Mouse (Mus musculus): ENCODE results near the gene Ppil4. TPM values are rescaled to one million over a fixed set of nuclear protein-coding genes. Genes with fewer than 3 reads are reported as not detected.
A peak's percentile ranks its signal among the peaks of the same experiment; 100 is the strongest.

The Ppil4 gene
- polyA plus RNA-seq, 1 experiment from 2014 or later = 28.1 TPM

DNA sequence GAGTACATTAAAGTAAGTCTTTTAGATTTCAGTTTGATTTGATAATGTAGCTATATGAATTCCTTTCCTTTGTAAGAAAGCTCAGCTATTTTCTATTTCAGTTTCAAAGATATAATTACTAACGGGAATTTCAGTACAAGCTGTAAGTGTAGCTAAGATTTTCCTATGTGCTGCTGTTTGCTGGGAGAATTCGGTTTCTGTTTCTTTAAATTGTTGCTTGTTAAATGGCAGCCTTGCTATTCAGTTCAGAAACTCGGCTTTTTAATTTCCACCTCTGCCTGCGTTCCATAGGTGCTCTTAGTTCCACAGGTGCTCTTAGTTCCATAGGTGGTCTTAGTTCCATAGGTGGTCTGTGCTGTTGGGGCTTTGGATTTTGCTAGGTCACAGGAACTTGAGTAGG lies 26.5 kb downstream of the Ppil4 start:
- Histone ChIP-seq H3K4me3 (ENCODE audit: low read length) (no peak overlapping the region), H3K9ac (ENCODE audit: low read depth, low read length) (no peak overlapping the region), H3K27me3 (replicated peaks; ENCODE audit: control insufficient read depth, insufficient read depth, low read length) (no peaks in the 10 kb centered on the region), H3K4me2 (ENCODE audit: low read depth, low read length) (no peak overlapping the region), H3K27ac (ENCODE audit: low read length) (no peak overlapping the region), H3K36me3 (ENCODE audit: control insufficient read depth, insufficient read depth, low read length) (peaks cover 10% of the 10 kb centered on the region; the same call in 1 of the 2 replicates), H3K9me3 (ENCODE audit: control insufficient read depth, low read length) (no peaks in the 10 kb centered on the region), H3K4me1 (ENCODE audit: control insufficient read depth, insufficient read depth, low read length) (no peaks in the 10 kb centered on the region)
- ATAC-seq = no peak
- WGBS = 87% methylated on average over 4 of the region's 4 CpGs

DNA sequence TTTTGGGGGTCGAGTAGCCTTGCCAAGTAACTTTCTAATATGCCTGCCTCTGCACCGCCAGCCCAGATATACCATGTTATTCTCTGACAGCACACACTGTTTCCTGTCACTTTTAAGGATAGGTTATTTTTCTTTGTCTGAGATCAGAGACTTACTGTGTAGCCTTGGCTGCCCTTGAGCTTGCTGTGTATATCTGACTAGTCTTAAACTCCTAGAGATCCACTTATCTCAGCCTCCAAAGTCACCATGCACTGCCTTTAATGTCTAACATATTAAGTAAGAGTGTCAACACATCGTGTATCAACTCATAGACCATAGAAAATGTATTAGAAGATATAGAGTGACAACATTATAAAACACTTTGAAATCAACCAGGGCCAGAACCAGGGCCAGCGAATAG lies 26.9 kb downstream of the Ppil4 start:
- no peak overlapping the region for H3K27ac ChIP-seq (ENCODE audit: low read length)
- H3K27me3 ChIP-seq (replicated peaks; ENCODE audit: control insufficient read depth, insufficient read depth, low read length) = no peaks in the 10 kb centered on the region
- no peak overlapping the region for H3K9ac ChIP-seq (ENCODE audit: low read depth, low read length)
- no peak overlapping the region for H3K4me3 ChIP-seq (ENCODE audit: low read length)
- no peaks in the 10 kb centered on the region for H3K9me3 ChIP-seq (ENCODE audit: control insufficient read depth, low read length)
- ATAC-seq = no peak
- 86% methylated on average over 4 of the region's 4 CpGs for WGBS
- no peaks in the 10 kb centered on the region for H3K4me1 ChIP-seq (ENCODE audit: control insufficient read depth, insufficient read depth, low read length)
- H3K4me2 ChIP-seq (ENCODE audit: low read depth, low read length) = no peak overlapping the region
- peaks cover 10% of the 10 kb centered on the region; the same call in 1 of the 2 replicates for H3K36me3 ChIP-seq (ENCODE audit: control insufficient read depth, insufficient read depth, low read length)

DNA sequence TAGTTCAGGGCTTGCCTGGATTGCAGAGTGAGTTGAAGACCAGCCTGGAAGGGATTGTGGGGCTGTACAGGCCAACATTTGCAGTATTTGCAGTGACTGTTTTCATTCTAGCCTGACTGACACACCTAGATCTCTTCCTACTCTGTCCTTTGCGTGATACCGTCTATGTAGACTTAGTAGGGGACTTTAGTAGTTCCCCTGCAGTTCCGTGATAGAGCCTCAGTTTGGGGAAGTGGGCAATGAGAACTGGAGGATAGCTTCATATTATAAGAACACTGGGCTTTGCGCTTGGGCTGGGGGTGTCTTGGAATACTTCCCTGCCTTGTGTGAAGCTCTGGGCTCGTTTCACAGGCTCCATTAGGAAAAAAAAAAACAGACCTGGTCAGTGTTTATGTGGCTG lies 27.5 kb downstream of the Ppil4 start:
- 90% methylated on average over 5 of the region's 5 CpGs for WGBS
- no peaks in the 10 kb centered on the region for H3K27me3 ChIP-seq (replicated peaks; ENCODE audit: control insufficient read depth, insufficient read depth, low read length)
- H3K27ac ChIP-seq (ENCODE audit: low read length) = no peak overlapping the region
- H3K9me3 ChIP-seq (ENCODE audit: control insufficient read depth, low read length) = no peaks in the 10 kb centered on the region
- no peak for ATAC-seq
- no peak overlapping the region for H3K9ac ChIP-seq (ENCODE audit: low read depth, low read length)
- no peak overlapping the region for H3K4me3 ChIP-seq (ENCODE audit: low read length)
- H3K36me3 ChIP-seq (ENCODE audit: control insufficient read depth, insufficient read depth, low read length) = peaks cover 10% of the 10 kb centered on the region; the same call in 1 of the 2 replicates
- no peaks in the 10 kb centered on the region for H3K4me1 ChIP-seq (ENCODE audit: control insufficient read depth, insufficient read depth, low read length)
- no peak overlapping the region for H3K4me2 ChIP-seq (ENCODE audit: low read depth, low read length)

DNA sequence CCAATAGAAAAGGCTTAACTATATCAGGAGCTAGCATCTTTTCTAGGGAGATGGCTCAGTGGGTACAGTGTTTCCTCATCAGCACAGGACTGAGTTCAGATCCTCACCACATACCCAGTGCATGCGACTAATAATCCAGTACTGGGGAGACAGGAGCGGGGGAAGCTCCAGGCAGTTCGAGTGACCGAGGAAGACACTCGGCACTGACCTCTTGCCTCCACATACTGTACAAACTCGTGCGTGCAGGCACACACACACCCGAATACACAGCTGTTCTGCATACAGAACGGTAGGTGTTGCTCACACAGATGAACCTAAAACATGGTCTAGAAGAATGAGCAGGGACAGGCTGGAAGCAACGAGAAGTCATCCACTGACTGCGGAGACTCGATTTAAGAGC lies 29.3 kb downstream of the Ppil4 start:
- H3K27me3 ChIP-seq (replicated peaks; ENCODE audit: control insufficient read depth, insufficient read depth, low read length) = no peaks in the 10 kb centered on the region
- H3K4me1 ChIP-seq (ENCODE audit: control insufficient read depth, insufficient read depth, low read length) = no peaks in the 10 kb centered on the region
- H3K27ac ChIP-seq (ENCODE audit: low read length) = no peak overlapping the region
- no peak overlapping the region for H3K4me3 ChIP-seq (ENCODE audit: low read length)
- WGBS = 96% methylated on average over 12 of the region's 12 CpGs
- H3K9ac ChIP-seq (ENCODE audit: low read depth, low read length) = no peak overlapping the region
- no peaks in the 10 kb centered on the region for H3K9me3 ChIP-seq (ENCODE audit: control insufficient read depth, low read length)
- H3K36me3 ChIP-seq (ENCODE audit: control insufficient read depth, insufficient read depth, low read length) = peaks cover 10% of the 10 kb centered on the region; the same call in 1 of the 2 replicates
- no peak overlapping the region for H3K4me2 ChIP-seq (ENCODE audit: low read depth, low read length)
- ATAC-seq = no peak

DNA sequence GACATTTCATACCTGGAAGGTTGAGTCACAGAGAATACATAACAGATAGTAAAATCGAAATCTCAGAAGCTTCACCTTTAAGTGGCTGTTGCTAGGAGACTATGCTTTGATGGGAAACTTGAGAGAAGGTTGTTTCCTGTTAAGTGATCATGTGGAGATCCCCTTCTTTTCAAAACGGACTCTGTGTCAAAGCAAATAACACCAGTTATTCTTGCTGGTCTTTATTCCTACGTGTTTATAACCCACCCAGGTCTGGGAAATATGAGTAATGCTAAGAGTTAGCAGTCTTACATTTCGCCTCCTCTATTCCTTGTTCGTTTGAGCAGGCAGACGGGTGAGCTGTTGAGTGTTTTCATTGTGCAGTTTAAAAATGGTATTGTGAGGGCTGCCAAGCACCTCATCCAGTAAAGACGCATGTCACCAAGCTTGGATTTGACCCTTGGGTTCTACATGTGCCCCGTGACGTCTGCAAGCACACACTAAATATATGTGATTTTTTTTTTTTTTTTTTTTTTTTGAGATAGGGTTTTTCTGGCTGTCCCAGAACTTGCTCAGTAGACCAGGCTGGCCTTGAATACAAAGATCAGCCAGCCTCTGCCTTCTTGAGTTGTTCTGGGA lies 32.1 kb downstream of the Ppil4 start:
- no peaks in the 10 kb centered on the region for H3K4me1 ChIP-seq (ENCODE audit: control insufficient read depth, insufficient read depth, low read length)
- H3K4me3 ChIP-seq (ENCODE audit: low read length) = no peak overlapping the region
- H3K27me3 ChIP-seq (replicated peaks; ENCODE audit: control insufficient read depth, insufficient read depth, low read length) = no peaks in the 10 kb centered on the region
- no peak overlapping the region for H3K27ac ChIP-seq (ENCODE audit: low read length)
- no peak for ATAC-seq
- H3K9me3 ChIP-seq (ENCODE audit: control insufficient read depth, low read length) = no peaks in the 10 kb centered on the region
- WGBS = 89% methylated on average over 9 of the region's 9 CpGs
- peaks cover 10% of the 10 kb centered on the region; the same call in 1 of the 2 replicates for H3K36me3 ChIP-seq (ENCODE audit: control insufficient read depth, insufficient read depth, low read length)
- H3K4me2 ChIP-seq (ENCODE audit: low read depth, low read length) = no peak overlapping the region
- H3K9ac ChIP-seq (ENCODE audit: low read depth, low read length) = no peak overlapping the region

DNA sequence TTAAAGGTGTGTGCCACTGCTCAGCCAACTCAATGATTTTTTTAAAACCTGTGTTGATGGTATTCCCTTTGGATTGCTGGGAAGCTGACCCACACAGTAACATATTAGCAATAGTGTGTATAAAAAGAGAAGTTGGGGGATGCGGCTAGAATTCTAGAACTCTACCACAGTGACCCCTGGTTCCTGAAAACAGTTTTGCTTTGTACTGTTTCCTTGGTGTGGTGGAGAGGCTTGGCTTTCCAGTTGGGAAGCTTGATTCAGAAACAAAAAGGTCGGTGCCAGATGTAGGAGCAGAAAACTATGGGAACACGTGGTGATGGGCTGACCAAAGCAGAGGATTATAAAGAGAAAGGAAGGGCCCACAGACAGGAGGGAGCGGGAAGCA lies 32.6 kb downstream of the Ppil4 start:
- H3K9me3 ChIP-seq (ENCODE audit: control insufficient read depth, low read length) = no peaks in the 10 kb centered on the region
- no peaks in the 10 kb centered on the region for H3K4me1 ChIP-seq (ENCODE audit: control insufficient read depth, insufficient read depth, low read length)
- no peak overlapping the region for H3K27ac ChIP-seq (ENCODE audit: low read length)
- WGBS = 86% methylated on average over 4 of the region's 4 CpGs
- H3K4me3 ChIP-seq (ENCODE audit: low read length) = no peak overlapping the region
- no peak for ATAC-seq
- H3K27me3 ChIP-seq (replicated peaks; ENCODE audit: control insufficient read depth, insufficient read depth, low read length) = no peaks in the 10 kb centered on the region
- no peak overlapping the region for H3K9ac ChIP-seq (ENCODE audit: low read depth, low read length)
- no peak overlapping the region for H3K4me2 ChIP-seq (ENCODE audit: low read depth, low read length)
- H3K36me3 ChIP-seq (ENCODE audit: control insufficient read depth, insufficient read depth, low read length) = peaks cover 10% of the 10 kb centered on the region; the same call in 1 of the 2 replicates

DNA sequence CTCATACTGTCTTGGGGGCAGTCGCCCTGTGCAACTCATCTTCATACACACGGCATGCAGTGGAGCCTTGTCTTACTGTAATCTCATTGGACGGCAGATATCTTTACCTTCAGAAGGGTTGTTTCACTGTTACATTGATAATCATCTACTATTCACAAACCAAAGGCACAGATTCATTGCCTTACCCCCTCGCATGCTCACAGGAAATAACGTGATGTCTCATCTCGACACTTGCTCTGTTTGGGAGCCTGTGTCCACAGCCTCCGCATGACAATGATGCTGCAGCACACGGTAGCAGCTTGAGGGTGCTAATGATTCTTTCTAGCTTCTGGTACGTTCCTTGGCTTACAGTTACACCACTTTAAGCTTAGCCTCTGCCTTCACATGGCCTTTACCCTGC lies 33.4 kb downstream of the Ppil4 start:
- ATAC-seq = no peak
- WGBS = 94% methylated on average over 9 of the region's 9 CpGs
- Histone ChIP-seq H3K9ac (ENCODE audit: low read depth, low read length) (no peak overlapping the region), H3K27ac (ENCODE audit: low read length) (no peak overlapping the region), H3K4me3 (ENCODE audit: low read length) (no peak overlapping the region), H3K27me3 (replicated peaks; ENCODE audit: control insufficient read depth, insufficient read depth, low read length) (no peaks in the 10 kb centered on the region), H3K4me2 (ENCODE audit: low read depth, low read length) (no peak overlapping the region), H3K9me3 (ENCODE audit: control insufficient read depth, low read length) (no peaks in the 10 kb centered on the region), H3K4me1 (ENCODE audit: control insufficient read depth, insufficient read depth, low read length) (no peaks in the 10 kb centered on the region), H3K36me3 (ENCODE audit: control insufficient read depth, insufficient read depth, low read length) (peaks cover 4% of the 10 kb centered on the region; the same call in 1 of the 2 replicates)

DNA sequence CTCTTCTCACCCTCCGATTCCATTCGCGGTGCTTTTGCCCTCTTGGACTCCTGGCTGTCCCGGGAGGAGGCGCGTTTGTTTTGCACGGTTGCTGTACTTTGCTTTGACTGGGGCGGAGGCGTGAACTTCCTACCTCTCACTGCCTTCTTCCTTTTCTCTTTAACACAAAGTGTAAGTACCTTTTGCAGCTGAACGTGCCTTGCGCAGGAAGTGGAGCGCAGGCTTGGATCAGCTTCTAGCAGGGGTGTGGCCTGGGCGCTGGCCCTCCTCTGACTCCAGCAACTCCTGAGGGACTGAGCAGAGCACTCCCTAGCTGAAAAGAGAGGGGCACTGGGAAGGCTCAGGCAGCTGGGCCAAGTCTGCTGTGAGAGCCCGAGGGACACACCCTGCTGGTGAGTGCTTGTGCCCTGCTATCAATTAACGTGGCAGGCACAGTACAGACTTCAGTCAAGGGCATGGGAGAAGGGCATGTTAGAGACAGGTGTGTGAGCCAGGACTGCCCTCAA lies 39.5 kb downstream of the Ppil4 start, which contains the start of gene Zc3h12d:
Zc3h12d (plus strand) TSS at position 300 of the 506 bp plus-strand sequence.
- Histone ChIP-seq H3K4me2 (ENCODE audit: low read depth, low read length) (peak within 1 kb of the TSS; percentile 55), H3K27me3 (replicated peaks; ENCODE audit: control insufficient read depth, insufficient read depth, low read length) (no peaks in the 10 kb centered on the region), H3K36me3 (ENCODE audit: control insufficient read depth, insufficient read depth, low read length) (no peaks in the 10 kb centered on the region), H3K27ac (ENCODE audit: low read length) (peak within 1 kb of the TSS; percentile 80), H3K9me3 (ENCODE audit: control insufficient read depth, low read length) (no peaks in the 10 kb centered on the region), H3K4me3 (ENCODE audit: low read length) (peak within 1 kb of the TSS; percentile 39), H3K9ac (ENCODE audit: low read depth, low read length) (peak within 1 kb of the TSS; percentile 67), H3K4me1 (ENCODE audit: control insufficient read depth, insufficient read depth, low read length) (peaks cover 6% of the 10 kb centered on the region)
- ATAC-seq = peak; percentile 98
- 3% methylated on average over 15 of the region's 15 CpGs for WGBS

DNA sequence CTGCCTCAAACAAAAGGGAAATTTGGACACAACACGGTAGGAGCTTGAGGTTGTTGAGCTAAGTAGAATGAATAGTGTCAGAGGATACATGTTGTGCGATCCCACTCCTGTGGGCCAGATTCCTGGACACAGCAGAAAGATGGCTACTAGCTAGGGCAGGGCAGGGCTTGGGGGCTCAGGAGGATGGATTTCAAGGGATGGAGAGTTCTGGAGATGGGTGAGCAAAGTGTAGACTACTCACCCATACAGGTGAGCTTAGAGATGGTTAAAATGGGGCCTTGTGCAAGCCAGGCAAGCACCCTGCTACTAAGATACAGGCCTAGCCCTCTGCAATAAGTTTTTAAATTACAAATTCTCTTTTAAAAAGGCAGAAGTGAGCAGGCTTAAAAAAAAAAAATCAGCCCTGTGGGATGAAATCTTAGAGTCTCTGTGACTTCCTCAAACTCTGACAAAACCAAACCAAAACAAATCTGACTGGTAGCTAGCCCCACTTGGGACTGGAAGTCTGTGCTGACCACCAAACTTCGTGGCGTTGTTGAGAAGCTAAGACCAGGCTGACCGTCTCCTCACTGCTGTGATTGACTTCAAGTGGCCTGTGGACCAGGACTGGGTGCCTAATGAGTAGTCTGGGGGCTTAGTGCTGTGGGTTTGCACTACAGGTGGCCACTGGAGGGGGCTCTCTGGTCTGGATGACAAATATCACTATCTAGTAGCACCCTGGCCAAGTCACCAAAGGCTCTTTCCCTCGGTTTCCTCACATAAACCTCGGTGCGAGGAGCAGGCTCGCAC lies 40.9 kb downstream of the Ppil4 start:
- Histone ChIP-seq H3K4me2 (ENCODE audit: low read depth, low read length) (no peak overlapping the region), H3K9me3 (ENCODE audit: control insufficient read depth, low read length) (no peaks in the 10 kb centered on the region), H3K36me3 (ENCODE audit: control insufficient read depth, insufficient read depth, low read length) (no peaks in the 10 kb centered on the region), H3K27ac (ENCODE audit: low read length) (no peak overlapping the region), H3K27me3 (replicated peaks; ENCODE audit: control insufficient read depth, insufficient read depth, low read length) (no peaks in the 10 kb centered on the region), H3K9ac (ENCODE audit: low read depth, low read length) (no peak overlapping the region), H3K4me3 (ENCODE audit: low read length) (no peak overlapping the region), H3K4me1 (ENCODE audit: control insufficient read depth, insufficient read depth, low read length) (peaks cover 6% of the 10 kb centered on the region)
- WGBS = 84% methylated on average over 9 of the region's 9 CpGs
- ATAC-seq = no peak

Measured in intestine, embryonic 16.5 days (tissue).